21 mouse cellular contexts compared by ENCODE assay signal in genomic region chr13:112964421-112964820, GRCm38 (mm10). TPM values are rescaled to one million over a fixed set of nuclear protein-coding genes. Genes with fewer than 3 reads are reported as not detected.
"Had no signal": no experiment of that assay in that cellular context is flagged by ENCODE, and none has a peak within 500 bp of the region (broad histone marks: within the 10 kb centered on the region; RNA-seq: fewer than 3 reads in every experiment).

No protein-coding gene starts in this region.

- H3K9me3 ChIP-seq: limb, embryonic 12.5 days; limb, embryonic 15.5 days; midbrain, embryonic 12.5 days; midbrain, embryonic 15.5 days; neural tube, embryonic 13.5 days had no signal

- H3K27ac ChIP-seq: limb, embryonic 12.5 days; limb, embryonic 15.5 days; liver, embryonic 14.5 days; macrophage; midbrain, embryonic 12.5 days; midbrain, embryonic 15.5 days; neural tube, embryonic 13.5 days; stomach, postnatal 0 days had no signal

- H3K9ac ChIP-seq: limb, embryonic 12.5 days; limb, embryonic 15.5 days; liver, embryonic 14.5 days; liver, postnatal 0 days; lung, embryonic 14.5 days; midbrain, embryonic 12.5 days; midbrain, embryonic 15.5 days; neural tube, embryonic 13.5 days had no signal

- ATAC-seq: intestine, postnatal 0 days; liver, postnatal 0 days; lung, postnatal 0 days; midbrain, embryonic 15.5 days had no signal

- H3K27me3 ChIP-seq: limb, embryonic 12.5 days; limb, embryonic 15.5 days; midbrain, embryonic 12.5 days; midbrain, embryonic 15.5 days; neural tube, embryonic 13.5 days had no signal

- DNase-seq: left cerebral cortex, postnatal 4 days; liver, postnatal 0 days; lung, embryonic 14.5 days; right cerebral cortex, adult 18-20 months; right cerebral cortex, postnatal 14 days; right cerebral cortex, postnatal 4 days; thymus, adult 2 months; thymus, postnatal 14 days; thymus, postnatal 4 days had no signal

- H3K4me3 ChIP-seq: limb, embryonic 12.5 days; limb, embryonic 15.5 days; midbrain, embryonic 12.5 days; midbrain, embryonic 15.5 days; neural tube, embryonic 13.5 days had no signal

- H3K4me2 ChIP-seq: limb, embryonic 12.5 days; limb, embryonic 15.5 days; liver, embryonic 11.5 days; lung, embryonic 14.5 days; midbrain, embryonic 12.5 days; midbrain, embryonic 15.5 days; neural tube, embryonic 13.5 days had no signal

- H3K4me1 ChIP-seq: limb, embryonic 12.5 days; limb, embryonic 15.5 days; midbrain, embryonic 12.5 days; midbrain, embryonic 15.5 days; neural tube, embryonic 13.5 days had no signal

RNA-seq across cellular contexts. Expression of gene Ccno, which starts 23.2 kb away (rescaled TPM):
- polyA plus RNA-seq: macrophage; neural tube, embryonic 13.5 days had no signal

RNA-seq across cellular contexts. Expression of gene Mcidas, which starts 29.2 kb away (rescaled TPM):
- polyA plus RNA-seq: intestine, embryonic 14.5 days; intestine, postnatal 0 days; limb, embryonic 12.5 days; limb, embryonic 15.5 days; liver, embryonic 11.5 days; liver, embryonic 14.5 days; liver, postnatal 0 days; macrophage had no signal
